Mouse (Mus musculus): ENCODE measurements at regions not wholly inside any gene's neighbourhood (a gene's known extent, or its start where the extent isn't known, plus 50 kb on each side); places are given as distances from the start of the nearest gene placed in this dataset.
A peak's percentile ranks its signal among the peaks of the same experiment; 100 is the strongest.

DNA sequence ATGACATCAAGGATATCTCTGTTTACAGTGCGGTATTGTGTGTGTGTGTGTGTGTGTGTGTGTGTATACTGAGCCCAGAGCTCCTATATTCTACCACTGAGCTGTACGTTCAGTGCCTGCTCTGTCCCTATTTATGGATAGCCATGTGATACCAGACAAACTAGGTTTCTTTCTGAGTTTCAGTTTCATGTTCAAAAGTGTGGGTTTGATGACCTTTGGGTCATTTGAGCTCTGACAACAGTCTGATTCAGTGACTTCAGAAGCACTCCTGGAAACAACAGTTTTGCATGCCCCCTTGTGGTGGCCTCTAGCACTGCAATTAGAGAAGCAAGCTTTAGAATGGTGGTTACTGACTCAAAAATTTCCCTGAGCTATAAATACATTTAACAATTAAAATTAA lies 50.9 kb upstream of the Tent2 start:
- peak; percentile 89 for DNase-seq (ENCODE audit: low spot score)

DNA sequence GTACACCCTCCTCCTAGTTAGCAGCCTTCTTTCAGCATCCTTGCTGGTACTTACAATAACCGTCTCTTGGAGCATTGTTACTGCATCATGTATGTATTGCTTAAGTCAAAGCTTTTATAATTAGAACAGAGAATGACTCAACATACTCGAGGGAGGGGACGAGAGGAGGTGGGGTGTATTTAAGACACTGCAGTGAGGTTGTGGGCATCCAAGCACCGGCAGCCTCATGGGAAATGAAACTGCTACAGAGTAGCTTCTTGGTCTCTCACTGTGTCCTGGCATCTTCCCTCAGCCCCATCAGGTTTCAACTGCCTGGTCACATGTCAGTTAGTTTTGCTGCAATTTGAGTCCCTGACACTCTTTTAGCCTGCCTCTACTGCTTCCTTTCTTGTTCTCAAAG lies 50.7 kb upstream of the Homer1 start:
- no peak for DNase-seq (ENCODE audit: low spot score)
